ENCODE assay signal across 22 mouse cellular contexts in the genomic region with DNA sequence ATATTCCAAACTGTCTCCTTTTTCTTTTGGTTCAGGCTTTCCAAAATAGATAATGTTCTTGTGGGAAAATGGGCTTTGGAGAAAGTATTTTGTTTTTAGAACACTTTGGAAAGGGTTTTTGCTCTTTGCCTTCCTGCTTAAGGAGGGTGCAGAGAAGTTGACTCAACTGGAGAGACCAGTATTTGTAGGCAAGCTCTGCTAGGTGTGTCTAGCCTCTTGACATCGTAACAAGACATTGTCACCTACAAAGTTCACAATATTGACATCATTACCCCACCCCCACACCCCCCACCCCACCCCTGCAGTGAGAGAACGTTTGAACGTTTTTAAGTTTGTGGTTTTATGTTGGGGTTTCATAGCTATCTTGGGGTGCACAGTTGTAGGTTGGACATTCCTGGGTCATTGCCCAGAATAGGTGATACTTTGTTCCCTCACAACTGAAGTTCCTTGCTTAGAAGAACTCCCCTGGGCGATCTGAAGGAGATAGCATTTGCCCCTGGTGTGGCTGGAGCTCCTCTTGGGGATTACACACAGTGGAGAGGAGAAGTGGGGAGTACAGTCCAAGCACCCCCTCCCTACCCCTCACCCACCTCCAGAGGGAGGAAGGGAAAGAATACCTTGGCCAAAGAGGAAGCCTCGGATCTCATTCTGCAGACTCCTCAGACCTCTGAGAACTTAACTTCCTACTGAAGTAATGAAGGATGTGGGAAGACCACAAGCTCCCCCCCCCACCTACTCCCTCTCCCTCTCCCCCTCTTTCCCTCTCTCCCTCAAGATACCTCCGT. TPM values are rescaled to one million over a fixed set of nuclear protein-coding genes. Genes with fewer than 3 reads are reported as not detected.
DNase-seq lines count a peak whose midpoint lies in the region; ATAC-seq and TF ChIP-seq lines count a peak whose summit lies in the region.
"Had no signal": no experiment of that assay in that cellular context is flagged by ENCODE, and none has a peak within 500 bp of the region (broad histone marks: within the 10 kb centered on the region; RNA-seq: fewer than 3 reads in every experiment).

No protein-coding gene starts in this region.

- peak overlapping the region; percentile 24; the same call in 1 of the 2 replicates for H3K27ac ChIP-seq in gastrocnemius, adult 2 months
- peak overlapping the region; percentile 61; the same call in 1 of the 2 replicates for H3K27ac ChIP-seq in midbrain, embryonic 10.5 days (replicated peaks)
- no peak overlapping the region for H3K27ac ChIP-seq in midbrain, postnatal 0 days (ENCODE audit: low read depth, low read length)
- H3K27ac ChIP-seq: forebrain, embryonic 13.5 days; heart, adult 2 months; hindbrain, embryonic 13.5 days; intestine, embryonic 15.5 days; neural tube, embryonic 12.5 days had no signal

- H3K27me3 ChIP-seq in midbrain, embryonic 10.5 days (ENCODE audit: low read depth, poor library complexity, severe bottlenecking): no peaks in the 10 kb centered on the region
- H3K27me3 ChIP-seq in midbrain, postnatal 0 days (ENCODE audit: insufficient read depth, low read length): no peaks in the 10 kb centered on the region
- H3K27me3 ChIP-seq: embryonic facial prominence, embryonic 13.5 days; forebrain, embryonic 13.5 days; hindbrain, embryonic 13.5 days; intestine, embryonic 15.5 days; neural tube, embryonic 12.5 days had no signal

- H3K36me3 ChIP-seq in midbrain, embryonic 10.5 days: peaks cover 41% of the 10 kb centered on the region
- H3K36me3 ChIP-seq in midbrain, postnatal 0 days (ENCODE audit: insufficient read depth, low read length): peaks cover 5% of the 10 kb centered on the region
- H3K36me3 ChIP-seq: intestine, embryonic 15.5 days had no signal

- H3K9ac ChIP-seq in midbrain, postnatal 0 days (replicated peaks; ENCODE audit: low read length, poor library complexity, severe bottlenecking): no peak overlapping the region
- H3K9ac ChIP-seq: embryonic facial prominence, embryonic 13.5 days; forebrain, embryonic 13.5 days; hindbrain, embryonic 13.5 days; intestine, embryonic 15.5 days; neural tube, embryonic 12.5 days had no signal

- ATAC-seq in midbrain, postnatal 0 days (ENCODE audit: low FRiP score): no peak
- ATAC-seq: forebrain, embryonic 13.5 days; intestine, embryonic 15.5 days had no signal

- 87% methylated on average over 6 of the region's 6 CpGs for WGBS in midbrain, embryonic 10.5 days
- WGBS in midbrain, postnatal 0 days: 89% methylated on average over 6 of the region's 6 CpGs

- TF ChIP-seq CTCF in gastrocnemius, adult 2 months (IDR thresholded peaks at IDR 0.05): no peak
- no peak for TF ChIP-seq CTCF in midbrain, postnatal 0 days (IDR thresholded peaks at IDR 0.05)

- H3K4me2 ChIP-seq in midbrain, postnatal 0 days (ENCODE audit: low read depth, low read length, poor library complexity, severe bottlenecking): no peak overlapping the region
- H3K4me2 ChIP-seq: embryonic facial prominence, embryonic 13.5 days; forebrain, embryonic 13.5 days; hindbrain, embryonic 13.5 days; intestine, embryonic 15.5 days; neural tube, embryonic 12.5 days had no signal

- H3K9me3 ChIP-seq in midbrain, embryonic 10.5 days (replicated peaks): no peaks in the 10 kb centered on the region
- H3K9me3 ChIP-seq in midbrain, postnatal 0 days (ENCODE audit: low read length): no peaks in the 10 kb centered on the region
- H3K9me3 ChIP-seq: embryonic facial prominence, embryonic 13.5 days; forebrain, embryonic 13.5 days; hindbrain, embryonic 13.5 days; intestine, embryonic 15.5 days; neural tube, embryonic 12.5 days had no signal

- peaks cover 31% of the 10 kb centered on the region for H3K4me1 ChIP-seq in midbrain, embryonic 10.5 days
- H3K4me1 ChIP-seq in midbrain, postnatal 0 days (ENCODE audit: insufficient read depth, low read length): no peaks in the 10 kb centered on the region

- H3K4me3 ChIP-seq in gastrocnemius, adult 2 months: no peak overlapping the region
- H3K4me3 ChIP-seq in midbrain, embryonic 10.5 days: no peak overlapping the region
- H3K4me3 ChIP-seq in midbrain, postnatal 0 days (ENCODE audit: low read depth, low read length): no peak overlapping the region
- H3K4me3 ChIP-seq: embryonic facial prominence, embryonic 13.5 days; forebrain, embryonic 13.5 days; heart, adult 2 months; hindbrain, embryonic 13.5 days; intestine, embryonic 15.5 days; neural tube, embryonic 12.5 days had no signal

- no peak for DNase-seq in gastrocnemius, adult 2 months
- DNase-seq in gastrocnemius, postnatal 25 days: no peak
- no peak for DNase-seq in midbrain, embryonic 10.5 days (ENCODE audit: low spot score)
- no peak for DNase-seq in midbrain, postnatal 0 days (ENCODE audit: low spot score)
- DNase-seq in induced T-regulatory cell, adult 2 months (ENCODE audit: low read depth): peak; percentile 37
- no peak for DNase-seq in cerebellum, adult 18-20 months
- no peak for DNase-seq in heart, adult 18-20 months
- no peak for DNase-seq in gastrocnemius, postnatal 36 days
- DNase-seq: adrenal gland, postnatal 25 days; cerebellum, adult 9-11 months; heart, adult 2 months; kidney, adult 8-10 months; kidney, postnatal 14 days; left cerebral cortex, postnatal 4 days; midbrain, embryonic 14.5 days; right cerebral cortex, postnatal 14 days; thymus, postnatal 36 days had no signal

- intact Hi-C loops in gastrocnemius, adult 2 months (cut with DNase I): no loop called here
- intact Hi-C loops in gastrocnemius, postnatal 36 days (cut with DNase I): no loop called here

RNA-seq across cellular contexts. Expression of a gene that starts 48.8 kb away (rescaled TPM):
- total RNA-seq in gastrocnemius, adult 2 months (2021): 10 to 100 TPM in 1 of 2 experiments, 1 to 10 TPM in 1; 8.7 to 14.3 TPM
- total RNA-seq in gastrocnemius, postnatal 25 days (2021): 10 to 100 TPM in 1 of 2 experiments, 1 to 10 TPM in 1; 9.3 to 11.8 TPM
- 97.0 and 102 TPM in 2 replicates for polyA plus RNA-seq in midbrain, embryonic 10.5 days (2016; fragmentation: Nextera tagmentation; extraction: Ambion mirVana)
- 79.4 and 80.0 TPM in 2 replicates for total RNA-seq in midbrain, postnatal 0 days (2014; rRNA removed)
- polyA plus RNA-seq in midbrain, postnatal 0 days (2015; fragmentation: Nextera tagmentation; extraction: Ambion mirVana): 58.4 and 59.2 TPM in 2 replicates
- total RNA-seq in heart, adult 18-20 months (2021): 10 to 100 TPM; 37.3 to 39.0 TPM
- 10 to 100 TPM in 1 of 2 experiments, 1 to 10 TPM in 1; 9.6 to 11.4 TPM for total RNA-seq in gastrocnemius, postnatal 36 days (2021)
